Mouse (Mus musculus) thymus, postnatal 14 days (tissue): ENCODE results near the gene Arrdc3.
A peak's percentile ranks its signal among the peaks of the same experiment; 100 is the strongest.

ENCODE experiments used
- DNase-seq: peaks from one replicate; pipeline ENCODE4 v3.0.0; 2021

Arrdc3 gene

DNA sequence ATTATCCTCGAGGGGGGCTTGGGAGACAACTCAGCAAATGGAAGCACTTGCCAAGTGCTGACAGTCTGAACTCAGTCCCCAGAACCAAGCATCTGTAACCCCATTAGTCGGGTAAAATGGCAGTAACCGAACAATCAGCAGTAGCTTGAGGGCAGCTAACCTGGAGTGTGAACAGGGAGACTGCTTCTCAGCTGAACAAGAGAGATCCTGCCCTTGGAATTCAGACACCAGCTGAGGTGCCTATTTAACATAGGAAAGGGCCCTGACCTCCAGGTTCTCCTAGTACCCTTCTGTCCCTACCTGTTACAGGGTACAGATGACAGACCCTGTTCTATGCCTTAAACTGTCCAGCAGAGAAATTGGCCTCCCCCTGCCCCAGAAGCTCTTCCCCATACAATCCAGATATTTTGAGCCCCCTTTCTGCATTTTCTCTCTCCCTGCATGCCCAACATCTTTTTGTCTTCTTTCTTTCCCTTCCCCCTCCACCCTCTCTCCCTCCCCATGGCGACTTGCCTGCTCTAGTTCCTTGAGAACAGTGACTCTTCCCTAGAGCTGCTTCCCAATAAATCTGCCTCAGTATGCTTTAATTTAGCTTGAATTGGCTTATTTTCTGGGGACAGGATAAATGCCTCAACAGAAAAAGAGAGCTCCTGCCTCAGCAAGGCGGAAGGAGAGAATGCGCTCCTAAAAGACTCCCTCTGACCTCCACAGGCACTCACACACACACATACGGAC is 38.6 kb downstream of the Arrdc3 start:
- DNase-seq, result no peak

DNA sequence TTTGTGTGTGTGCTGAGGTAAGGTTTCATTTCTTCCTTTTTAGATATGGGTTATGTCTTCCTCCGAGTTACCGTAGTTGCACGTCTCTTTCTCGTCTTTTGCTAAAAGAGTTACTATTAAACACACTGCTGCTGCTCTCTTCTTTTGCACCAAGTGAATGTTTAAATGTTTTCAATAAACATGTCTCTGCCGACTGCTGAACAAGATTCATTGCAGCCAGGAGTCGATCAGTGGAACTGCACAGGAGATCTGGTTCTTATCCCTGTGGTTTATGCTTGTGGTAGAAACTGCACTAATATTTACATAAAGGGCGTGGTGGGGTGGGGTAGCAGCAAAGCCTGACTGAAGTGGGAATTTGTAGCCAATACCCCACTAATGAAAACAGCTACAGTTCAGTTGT is 45.0 kb downstream of the Arrdc3 start:
- no peak for DNase-seq

- DNase-seq, result no peak
These were observed 46.8 kb downstream of the Arrdc3 start for GRCm38 (mm10) chr13:80930030-80930429.

GRCm38 (mm10) chr13:80932816-80933402 is 49.7 kb downstream of the Arrdc3 start:
- no peak for DNase-seq

DNA sequence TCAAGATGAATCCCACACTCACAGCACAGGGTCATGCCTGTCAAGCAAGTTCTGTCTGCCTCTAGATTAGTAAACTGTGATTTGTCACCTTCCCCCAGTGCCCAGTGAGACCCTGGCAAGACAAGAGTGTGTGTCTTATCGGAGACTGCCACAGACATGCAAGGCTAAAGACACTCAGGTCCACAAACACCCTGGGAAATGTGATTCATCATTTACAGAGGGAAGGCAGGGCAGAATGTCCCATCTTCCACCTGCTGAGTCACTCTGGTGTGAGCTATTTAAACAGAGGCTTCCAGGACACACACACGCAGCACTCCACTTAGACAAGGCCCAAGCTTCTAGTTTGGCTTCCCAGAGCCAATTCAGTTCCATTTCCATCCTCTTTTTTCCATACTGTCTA is 53.2 kb downstream of the Arrdc3 start:
- no peak for DNase-seq

GRCm38 (mm10) chr13:80939228-80939627 is 56.0 kb downstream of the Arrdc3 start:
- DNase-seq, result no peak

DNA sequence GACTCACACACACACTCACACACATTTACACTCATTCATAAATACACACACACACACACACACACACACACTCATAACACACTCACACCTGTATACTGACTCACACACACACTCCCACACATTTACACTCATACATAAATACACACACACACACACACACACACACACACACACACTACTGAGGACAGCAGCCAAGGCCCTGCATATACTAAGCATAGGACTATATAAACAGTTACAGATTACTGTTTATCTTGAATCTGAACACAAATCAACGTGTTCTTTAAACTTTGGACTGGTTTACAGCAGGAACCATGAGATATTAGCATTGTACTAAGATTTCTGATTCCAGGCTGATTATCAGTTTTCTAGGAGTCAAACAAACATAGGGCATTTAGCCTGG is 56.7 kb downstream of the Arrdc3 start:
- DNase-seq, result no peak

DNA sequence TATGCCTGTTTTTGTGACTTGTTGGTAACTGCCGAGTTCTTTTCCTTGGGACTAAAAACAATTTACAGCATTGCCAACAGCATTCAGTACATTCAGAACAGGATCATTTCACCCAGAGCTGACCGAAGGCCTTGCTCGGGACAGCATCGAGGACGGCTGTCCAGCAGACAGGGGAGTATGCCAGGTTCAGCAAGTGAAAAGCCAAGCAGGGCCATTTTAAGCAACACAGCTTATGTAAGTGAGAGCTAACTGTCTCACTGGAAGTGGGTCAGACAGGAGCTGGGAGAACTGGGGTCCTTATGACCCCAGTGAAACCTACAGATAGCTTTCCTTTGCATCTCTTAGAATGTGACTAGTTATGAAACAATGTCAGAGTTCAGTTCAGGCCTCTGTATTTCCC is 57.2 kb downstream of the Arrdc3 start:
- DNase-seq, result no peak

DNA sequence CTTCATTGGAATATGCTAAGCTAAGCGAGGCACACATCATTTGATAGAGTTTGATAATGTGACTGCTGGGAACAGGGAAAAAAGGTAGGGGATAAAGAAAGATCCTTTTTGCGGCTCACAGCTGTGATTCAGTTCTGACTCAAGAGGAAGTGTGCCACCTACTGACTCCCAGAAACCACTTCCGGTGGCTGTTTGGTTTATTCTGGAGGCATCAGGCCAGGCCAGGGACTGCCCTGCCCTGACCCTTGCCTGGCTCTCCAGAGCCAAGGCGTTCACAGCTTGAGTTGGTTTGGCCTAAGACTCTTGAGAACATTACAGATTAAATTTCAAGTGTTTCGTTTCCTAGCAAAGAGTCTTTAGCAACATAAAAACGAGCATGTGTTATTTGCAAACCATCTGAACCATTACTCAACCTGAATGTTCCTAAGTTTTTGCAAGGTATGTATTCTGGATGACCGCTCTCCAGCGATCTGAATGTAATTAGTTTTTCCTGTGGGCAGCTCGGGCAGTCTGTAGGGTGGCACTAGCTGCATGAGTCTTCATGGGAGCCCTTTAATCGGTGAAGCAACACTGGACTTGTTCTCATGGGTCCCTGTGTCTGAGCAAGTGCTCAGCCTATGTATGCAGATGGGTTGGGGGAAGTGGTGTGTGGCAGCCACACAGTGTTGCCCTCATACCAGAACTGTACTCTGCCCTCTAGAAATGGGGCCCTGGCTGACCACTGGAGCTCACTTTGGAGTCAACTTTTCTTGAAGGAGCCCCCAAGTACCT is 57.9 kb downstream of the Arrdc3 start:
- peak; percentile 45 for DNase-seq

DNA sequence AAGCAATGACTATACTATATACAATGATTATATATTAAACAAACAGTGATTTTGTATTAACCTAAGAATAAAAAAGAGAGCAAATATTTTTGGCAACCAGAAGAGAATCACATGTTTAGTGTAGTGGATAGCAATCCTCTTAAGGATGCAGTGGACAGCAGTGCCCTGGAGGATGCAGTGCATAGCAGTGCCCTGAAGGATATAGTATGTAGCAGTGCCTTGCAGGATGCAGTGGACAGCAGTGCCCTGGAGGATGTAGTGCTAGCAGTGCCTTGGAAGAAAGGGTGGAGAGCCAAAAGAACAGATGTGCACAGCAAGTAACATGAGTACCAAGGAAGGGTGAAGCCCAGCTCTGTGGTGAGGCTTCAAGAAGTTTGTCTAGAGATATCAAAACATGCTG is 61.3 kb downstream of the Arrdc3 start:
- no peak for DNase-seq
